Mouse (Mus musculus): ENCODE measurements at regions not wholly inside any gene's neighbourhood (a gene's known extent, or its start where the extent isn't known, plus 50 kb on each side); places are given as distances from the start of the nearest gene placed in this dataset.

DNA sequence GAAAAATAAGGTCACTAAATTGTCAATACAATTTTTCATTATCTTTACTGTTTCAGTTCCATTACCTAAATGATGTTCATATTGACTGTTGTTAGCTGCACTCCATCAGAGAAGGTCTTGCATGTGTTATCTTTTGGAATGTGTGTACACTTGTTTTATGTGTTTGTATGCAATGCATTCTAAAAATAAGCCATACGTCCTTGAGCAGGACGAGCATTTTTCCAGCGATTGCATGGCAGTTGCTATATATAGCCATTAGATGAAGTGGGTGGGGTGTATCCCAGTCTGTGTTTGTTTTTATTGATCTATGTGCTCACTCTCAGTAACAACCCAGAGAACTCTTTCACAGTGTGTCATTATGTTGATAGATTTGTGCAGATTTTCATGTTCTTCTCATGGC lies 132.8 kb downstream of the Plk2 start:
- Histone ChIP-seq H3ac (ENCODE audit: control insufficient read depth, insufficient read length) (no peak overlapping the region), H3K36me3 (ENCODE audit: control insufficient read depth, insufficient read depth) (no peaks in the 10 kb centered on the region)
- TF ChIP-seq TCF12 (IDR thresholded peaks at IDR 0.05; ENCODE audit: insufficient read depth, poor library complexity, severe bottlenecking): no peak
- no peak for TF ChIP-seq CEBPB (IDR thresholded peaks at IDR 0.05; ENCODE audit: insufficient read depth, poor library complexity, severe bottlenecking)
- TF ChIP-seq SRF (IDR thresholded peaks at IDR 0.05; ENCODE audit: control insufficient read depth, insufficient read length, low read depth): no peak
- no peak for TF ChIP-seq REST (IDR thresholded peaks at IDR 0.05; ENCODE audit: insufficient read depth, insufficient read length)
- no peak for TF ChIP-seq POLR2A (IDR thresholded peaks at IDR 0.05; ENCODE audit: insufficient read length, low read depth)

DNA sequence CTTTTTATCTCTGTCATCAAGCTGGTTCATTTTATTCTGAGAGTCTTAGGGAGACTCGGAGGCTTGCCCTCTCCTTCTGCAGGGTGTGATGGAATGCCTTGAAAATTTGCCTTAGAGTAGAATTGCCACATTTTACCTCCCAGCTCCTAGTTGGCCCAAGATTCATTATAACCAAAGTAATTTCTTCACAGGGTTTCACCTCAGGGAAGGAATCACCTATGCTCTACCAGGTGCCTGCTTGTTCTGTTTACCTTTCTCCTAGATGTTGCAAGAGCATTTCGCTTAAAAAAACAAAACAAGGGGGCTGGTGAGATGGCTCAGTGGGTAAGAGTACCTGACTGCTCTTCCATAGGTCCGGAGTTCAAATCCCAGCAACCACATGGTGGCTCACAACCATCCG lies 134.8 kb downstream of the Plk2 start:
- no peaks in the 10 kb centered on the region for H3K36me3 ChIP-seq (ENCODE audit: control insufficient read depth, insufficient read depth)
- H3K4me3 ChIP-seq: no peak overlapping the region
- no peaks in the 10 kb centered on the region for H3K27me3 ChIP-seq (ENCODE audit: control insufficient read depth, insufficient read depth, insufficient read length)
- H3K79me2 ChIP-seq (ENCODE audit: control insufficient read depth, insufficient read depth): no peaks in the 10 kb centered on the region
- no peak overlapping the region for H3ac ChIP-seq (ENCODE audit: control insufficient read depth, insufficient read length)
- TF ChIP-seq CEBPB (IDR thresholded peaks at IDR 0.05; ENCODE audit: insufficient read depth, poor library complexity, severe bottlenecking): no peak
- no peak for TF ChIP-seq E2F4 (IDR thresholded peaks at IDR 0.05; ENCODE audit: insufficient read depth)
- no peak for TF ChIP-seq MAX (IDR thresholded peaks at IDR 0.05; ENCODE audit: low read depth)
- TF ChIP-seq POLR2A (IDR thresholded peaks at IDR 0.05; ENCODE audit: insufficient read length, low read depth): no peak
- no peak for TF ChIP-seq SRF (IDR thresholded peaks at IDR 0.05; ENCODE audit: control insufficient read depth, insufficient read length, low read depth)
- TF ChIP-seq MYOG (IDR thresholded peaks at IDR 0.05; ENCODE audit: control insufficient read depth in 1 of 3, insufficient read depth in 1 of 3, insufficient read length in 2 of 3, low read depth in 2 of 3): no peak
- TF ChIP-seq TCF12 (IDR thresholded peaks at IDR 0.05; ENCODE audit: insufficient read depth, poor library complexity, severe bottlenecking): no peak
- no peak for TF ChIP-seq TCF3 (IDR thresholded peaks at IDR 0.05; ENCODE audit: insufficient read length, low read depth)
- TF ChIP-seq MYOD1 (IDR thresholded peaks at IDR 0.05; ENCODE audit: control insufficient read depth in 1 of 3, insufficient read length in 2 of 3, low read depth in 2 of 3): no peak
- no peak for TF ChIP-seq REST (IDR thresholded peaks at IDR 0.05; ENCODE audit: insufficient read depth, insufficient read length)
- TF ChIP-seq USF1 (IDR thresholded peaks at IDR 0.05; ENCODE audit: low read depth): no peak
- TF ChIP-seq POLR2AphosphoS2 (IDR thresholded peaks at IDR 0.05; ENCODE audit: insufficient read length, low read depth): no peak
- no peak overlapping the region for H3K4me2 ChIP-seq (ENCODE audit: low read depth)

More for the DNA sequence above, 132.8 kb downstream of the Plk2 start:
- H3K27me3 ChIP-seq (ENCODE audit: control insufficient read depth, insufficient read depth, insufficient read length): no peaks in the 10 kb centered on the region
- no peak overlapping the region for H3K4me2 ChIP-seq (ENCODE audit: low read depth)
- H3K4me3 ChIP-seq: no peak overlapping the region
- H3K79me2 ChIP-seq (ENCODE audit: control insufficient read depth, insufficient read depth): no peaks in the 10 kb centered on the region

GRCm38 (mm10) chr13:110534320-110534764 lies 139.5 kb downstream of the Plk2 start:
- H3K4me2 ChIP-seq (ENCODE audit: low read depth): no peak overlapping the region
- H3ac ChIP-seq (ENCODE audit: control insufficient read depth, insufficient read length): no peak overlapping the region
- no peak overlapping the region for H3K4me3 ChIP-seq
- TF ChIP-seq POLR2AphosphoS2 (IDR thresholded peaks at IDR 0.05; ENCODE audit: insufficient read length, low read depth): no peak
- peak in 1 of 3 experiments; percentile 6 for TF ChIP-seq MYOG (IDR thresholded peaks at IDR 0.05; ENCODE audit: control insufficient read depth in 1 of 3, insufficient read depth in 1 of 3, insufficient read length in 2 of 3, low read depth in 2 of 3)
- no peaks in the 10 kb centered on the region for H3K27me3 ChIP-seq (ENCODE audit: control insufficient read depth, insufficient read depth, insufficient read length)
- no peaks in the 10 kb centered on the region for H3K36me3 ChIP-seq (ENCODE audit: control insufficient read depth, insufficient read depth)
- no peaks in the 10 kb centered on the region for H3K79me2 ChIP-seq (ENCODE audit: control insufficient read depth, insufficient read depth)

DNA sequence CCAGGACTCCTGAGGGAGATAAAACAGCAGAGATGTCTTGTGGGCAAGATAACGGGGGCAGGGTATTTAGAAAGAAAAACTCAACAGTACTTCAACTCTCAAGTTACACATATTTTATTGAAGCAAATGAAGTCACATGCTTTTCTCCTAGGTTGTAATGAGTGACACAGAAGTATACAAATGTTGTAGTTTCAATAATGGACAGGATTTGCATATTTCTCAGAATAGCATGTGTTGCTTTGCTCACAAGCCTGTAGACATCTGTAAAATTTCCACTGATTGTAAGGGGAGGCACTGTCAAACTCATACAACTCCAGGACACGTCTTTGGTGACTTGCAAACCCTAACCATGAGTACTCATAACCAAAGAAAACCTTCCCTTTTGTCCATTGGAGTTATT lies 140.9 kb downstream of the Plk2 start:
- Histone ChIP-seq H3K4me2 (ENCODE audit: low read depth) (no peak overlapping the region), H3K27me3 (ENCODE audit: control insufficient read depth, insufficient read depth, insufficient read length) (no peaks in the 10 kb centered on the region), H3K79me2 (ENCODE audit: control insufficient read depth, insufficient read depth) (no peaks in the 10 kb centered on the region), H3K4me3 (no peak overlapping the region), H3K36me3 (ENCODE audit: control insufficient read depth, insufficient read depth) (no peaks in the 10 kb centered on the region), H3ac (ENCODE audit: control insufficient read depth, insufficient read length) (no peak overlapping the region)
- no peak for TF ChIP-seq MAX (IDR thresholded peaks at IDR 0.05; ENCODE audit: low read depth)
- TF ChIP-seq POLR2AphosphoS2 (IDR thresholded peaks at IDR 0.05; ENCODE audit: insufficient read length, low read depth): no peak
- no peak for TF ChIP-seq USF1 (IDR thresholded peaks at IDR 0.05; ENCODE audit: low read depth)
- TF ChIP-seq MYOG (IDR thresholded peaks at IDR 0.05; ENCODE audit: control insufficient read depth in 1 of 3, insufficient read depth in 1 of 3, insufficient read length in 2 of 3, low read depth in 2 of 3): no peak
- TF ChIP-seq TCF12 (IDR thresholded peaks at IDR 0.05; ENCODE audit: insufficient read depth, poor library complexity, severe bottlenecking): no peak
- TF ChIP-seq POLR2A (IDR thresholded peaks at IDR 0.05; ENCODE audit: insufficient read length, low read depth): no peak

DNA sequence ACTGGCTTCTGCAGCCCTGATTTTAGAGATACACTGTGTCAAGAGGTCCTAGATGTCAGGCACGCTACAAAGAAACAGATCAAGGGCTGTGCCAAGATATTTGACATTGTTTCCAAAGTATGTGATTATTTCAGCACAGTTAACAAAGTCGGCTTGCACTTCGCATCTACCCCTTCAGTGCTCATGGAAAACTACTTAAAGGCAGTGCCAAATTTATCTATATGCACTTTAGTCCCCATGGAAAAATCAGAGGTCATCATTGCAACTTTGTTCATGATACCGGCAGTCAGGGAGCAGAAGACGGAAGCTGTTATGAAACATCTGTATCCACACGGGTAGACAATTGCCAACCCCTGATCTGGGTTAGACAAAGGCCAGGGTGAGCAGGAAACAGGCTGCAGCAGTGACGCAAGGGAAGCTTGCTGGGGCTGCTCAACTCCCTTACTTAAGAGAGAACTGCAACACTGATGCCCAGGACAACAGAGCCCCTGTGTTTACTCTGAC lies 143.2 kb downstream of the Plk2 start:
- no peaks in the 10 kb centered on the region for H3K79me2 ChIP-seq (ENCODE audit: control insufficient read depth, insufficient read depth)
- TF ChIP-seq MYOD1 (IDR thresholded peaks at IDR 0.05; ENCODE audit: control insufficient read depth in 1 of 3, insufficient read length in 2 of 3, low read depth in 2 of 3) (no peak), CEBPB (IDR thresholded peaks at IDR 0.05; ENCODE audit: insufficient read depth, poor library complexity, severe bottlenecking) (no peak), TCF12 (IDR thresholded peaks at IDR 0.05; ENCODE audit: insufficient read depth, poor library complexity, severe bottlenecking) (no peak), MAX (IDR thresholded peaks at IDR 0.05; ENCODE audit: low read depth) (no peak), TCF3 (IDR thresholded peaks at IDR 0.05; ENCODE audit: insufficient read length, low read depth) (no peak), POLR2A (IDR thresholded peaks at IDR 0.05; ENCODE audit: insufficient read length, low read depth) (no peak), E2F4 (IDR thresholded peaks at IDR 0.05; ENCODE audit: insufficient read depth) (no peak)
- no peak overlapping the region for H3ac ChIP-seq (ENCODE audit: control insufficient read depth, insufficient read length)
- H3K4me3 ChIP-seq: no peak overlapping the region
- no peak overlapping the region for H3K4me2 ChIP-seq (ENCODE audit: low read depth)
- no peaks in the 10 kb centered on the region for H3K27me3 ChIP-seq (ENCODE audit: control insufficient read depth, insufficient read depth, insufficient read length)
- H3K36me3 ChIP-seq (ENCODE audit: control insufficient read depth, insufficient read depth): no peaks in the 10 kb centered on the region

Measured in myocyte (in vitro differentiated cells).